Comparison of ENCODE assay signal across 31 mouse cellular contexts in the genomic region with DNA sequence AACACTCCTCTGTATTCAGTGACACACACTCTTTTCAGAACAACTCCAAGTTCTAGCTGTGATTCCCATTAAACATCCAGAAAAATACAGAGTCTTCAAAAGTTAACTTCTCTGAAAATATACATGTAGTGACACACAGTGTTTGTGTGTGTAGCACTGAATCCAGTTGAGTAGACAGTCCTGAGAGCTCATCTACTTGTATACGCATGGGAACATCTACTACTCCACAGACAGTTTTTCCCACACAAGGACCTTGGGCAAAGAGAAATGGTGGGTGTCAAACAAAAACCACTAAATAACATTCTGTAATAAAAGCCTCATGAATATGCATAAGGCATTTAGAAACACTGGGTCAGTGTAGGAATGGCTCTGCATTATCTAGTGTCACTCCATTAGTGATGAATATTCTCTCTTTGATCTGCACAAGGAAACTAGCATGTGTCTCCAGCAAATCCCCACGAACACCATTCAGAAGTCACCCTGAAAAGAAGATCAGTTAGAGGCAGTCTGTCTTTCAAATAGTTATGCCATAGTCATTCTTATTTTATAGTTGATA.
A peak's percentile ranks its signal among the peaks of the same experiment; 100 is the strongest.
DNase-seq lines count a peak whose midpoint lies in the region; ATAC-seq lines count a peak whose summit lies in the region.
"Had no signal": no experiment of that assay in that cellular context is flagged by ENCODE, and none has a peak within 500 bp of the region (broad histone marks: within the 10 kb centered on the region; RNA-seq: fewer than 3 reads in every experiment).

No protein-coding gene starts in this region.

- H3K36me3 ChIP-seq in forebrain, embryonic 12.5 days (replicated peaks): no peaks in the 10 kb centered on the region
- H3K36me3 ChIP-seq in forebrain, embryonic 10.5 days (replicated peaks): no peaks in the 10 kb centered on the region
- no peaks in the 10 kb centered on the region for H3K36me3 ChIP-seq in midbrain, embryonic 13.5 days
- H3K36me3 ChIP-seq in midbrain, embryonic 14.5 days (ENCODE audit: control insufficient read depth, insufficient read depth, low read length): no peaks in the 10 kb centered on the region
- H3K36me3 ChIP-seq in forebrain, embryonic 13.5 days (ENCODE audit: poor library complexity, severe bottlenecking): no peaks in the 10 kb centered on the region
- H3K36me3 ChIP-seq in hindbrain, embryonic 14.5 days (replicated peaks; ENCODE audit: control insufficient read depth, insufficient read depth): no peaks in the 10 kb centered on the region
- H3K36me3 ChIP-seq: embryonic facial prominence, embryonic 13.5 days; G1E; heart, embryonic 10.5 days; heart, embryonic 15.5 days; liver, embryonic 12.5 days; neural tube, embryonic 13.5 days had no signal

- no peak overlapping the region for H3K9ac ChIP-seq in forebrain, embryonic 12.5 days
- H3K9ac ChIP-seq in midbrain, embryonic 13.5 days (replicated peaks): no peak overlapping the region
- no peak overlapping the region for H3K9ac ChIP-seq in midbrain, embryonic 14.5 days (replicated peaks; ENCODE audit: low read length)
- H3K9ac ChIP-seq in forebrain, embryonic 13.5 days: no peak overlapping the region
- no peak overlapping the region for H3K9ac ChIP-seq in hindbrain, embryonic 14.5 days
- H3K9ac ChIP-seq: embryonic facial prominence, embryonic 13.5 days; heart, embryonic 15.5 days; liver, embryonic 12.5 days; liver, postnatal 0 days; neural tube, embryonic 13.5 days had no signal

- no peak overlapping the region for H3K4me2 ChIP-seq in forebrain, embryonic 12.5 days
- H3K4me2 ChIP-seq in midbrain, embryonic 13.5 days (replicated peaks): no peak overlapping the region
- H3K4me2 ChIP-seq in midbrain, embryonic 14.5 days (ENCODE audit: low read length): no peak overlapping the region
- no peak overlapping the region for H3K4me2 ChIP-seq in forebrain, embryonic 13.5 days
- no peak overlapping the region for H3K4me2 ChIP-seq in hindbrain, embryonic 14.5 days (replicated peaks)
- H3K4me2 ChIP-seq: embryonic facial prominence, embryonic 13.5 days; heart, embryonic 15.5 days; liver, embryonic 12.5 days; neural tube, embryonic 13.5 days had no signal

- WGBS in forebrain, embryonic 12.5 days: 30% methylated on average over 2 of the region's 2 CpGs
- 64% methylated on average over 2 of the region's 2 CpGs for WGBS in forebrain, embryonic 10.5 days
- 35% methylated on average over 2 of the region's 2 CpGs for WGBS in midbrain, embryonic 13.5 days
- 34% methylated on average over 2 of the region's 2 CpGs for WGBS in midbrain, embryonic 14.5 days
- WGBS in forebrain, embryonic 13.5 days: 21% methylated on average over 2 of the region's 2 CpGs
- 27% methylated on average over 2 of the region's 2 CpGs for WGBS in hindbrain, embryonic 14.5 days

- DNase-seq in forebrain, embryonic 10.5 days (ENCODE audit: extremely low spot score, low spot score): no peak
- DNase-seq in midbrain, embryonic 14.5 days: no peak
- DNase-seq in hindbrain, embryonic 14.5 days (ENCODE audit: low spot score): no peak
- no peak for DNase-seq in right cerebral cortex, postnatal 10 days (ENCODE audit: low spot score in 2 of 2)
- DNase-seq in heart, adult 9 months (ENCODE audit: low spot score in 2 of 2): no peak
- DNase-seq: adrenal gland, postnatal 14 days; cerebellum, adult 18-20 months; cerebellum, postnatal 10 days; gastrocnemius, postnatal 10 days; kidney, adult 8-10 months; kidney, postnatal 4 days; left cerebral cortex, postnatal 4 days; liver, postnatal 0 days; lung, postnatal 36 days; right cerebral cortex, adult 18-20 months; right cerebral cortex, postnatal 4 days; thymus, adult 2 months; thymus, postnatal 36 days had no signal

- H3K9me3 ChIP-seq in forebrain, embryonic 12.5 days: no peaks in the 10 kb centered on the region
- H3K9me3 ChIP-seq in forebrain, embryonic 10.5 days: no peaks in the 10 kb centered on the region
- H3K9me3 ChIP-seq in midbrain, embryonic 13.5 days: no peaks in the 10 kb centered on the region
- no peaks in the 10 kb centered on the region for H3K9me3 ChIP-seq in midbrain, embryonic 14.5 days (ENCODE audit: control insufficient read depth, low read length)
- H3K9me3 ChIP-seq in forebrain, embryonic 13.5 days (replicated peaks): no peaks in the 10 kb centered on the region
- no peaks in the 10 kb centered on the region for H3K9me3 ChIP-seq in hindbrain, embryonic 14.5 days (ENCODE audit: control insufficient read depth, low read length)
- H3K9me3 ChIP-seq: embryonic facial prominence, embryonic 13.5 days; G1E; heart, embryonic 10.5 days; heart, embryonic 15.5 days; liver, embryonic 12.5 days; neural tube, embryonic 13.5 days had no signal

- H3K27ac ChIP-seq in forebrain, embryonic 12.5 days: no peak overlapping the region
- no peak overlapping the region for H3K27ac ChIP-seq in forebrain, embryonic 10.5 days
- H3K27ac ChIP-seq in midbrain, embryonic 13.5 days: no peak overlapping the region
- H3K27ac ChIP-seq in midbrain, embryonic 14.5 days (replicated peaks; ENCODE audit: low read depth, low read length): no peak overlapping the region
- no peak overlapping the region for H3K27ac ChIP-seq in forebrain, embryonic 13.5 days
- no peak overlapping the region for H3K27ac ChIP-seq in hindbrain, embryonic 14.5 days
- H3K27ac ChIP-seq: embryonic facial prominence, embryonic 13.5 days; heart, embryonic 10.5 days; heart, embryonic 15.5 days; kidney, postnatal 0 days; liver, embryonic 12.5 days; neural tube, embryonic 13.5 days; stomach, postnatal 0 days had no signal

- H3K27me3 ChIP-seq in forebrain, embryonic 12.5 days: no peaks in the 10 kb centered on the region
- no peaks in the 10 kb centered on the region for H3K27me3 ChIP-seq in forebrain, embryonic 10.5 days (ENCODE audit: poor library complexity, severe bottlenecking)
- H3K27me3 ChIP-seq in midbrain, embryonic 13.5 days: no peaks in the 10 kb centered on the region
- H3K27me3 ChIP-seq in midbrain, embryonic 14.5 days (ENCODE audit: control insufficient read depth, insufficient read depth, low read length): no peaks in the 10 kb centered on the region
- H3K27me3 ChIP-seq in forebrain, embryonic 13.5 days: no peaks in the 10 kb centered on the region
- no peaks in the 10 kb centered on the region for H3K27me3 ChIP-seq in hindbrain, embryonic 14.5 days (ENCODE audit: control insufficient read depth, insufficient read depth, low read length)
- H3K27me3 ChIP-seq: embryonic facial prominence, embryonic 13.5 days; heart, embryonic 15.5 days; liver, embryonic 12.5 days; neural tube, embryonic 13.5 days; Patski had no signal

- ATAC-seq in forebrain, embryonic 12.5 days (ENCODE audit: low FRiP score): peak; percentile 78
- peak; percentile 65; the same call in 1 of the 2 replicates for ATAC-seq in midbrain, embryonic 13.5 days
- no peak for ATAC-seq in midbrain, embryonic 14.5 days (ENCODE audit: low FRiP score, low TSS enrichment)
- ATAC-seq in forebrain, embryonic 13.5 days: peak; percentile 58; the same call in 1 of the 2 replicates
- ATAC-seq in hindbrain, embryonic 14.5 days (ENCODE audit: low FRiP score): peak; percentile 60; the same call in 1 of the 2 replicates
- ATAC-seq: intestine, embryonic 16.5 days; liver, embryonic 12.5 days; liver, postnatal 0 days; Patski had no signal

- H3K4me3 ChIP-seq in forebrain, embryonic 12.5 days (replicated peaks): no peak overlapping the region
- H3K4me3 ChIP-seq in forebrain, embryonic 10.5 days: no peak overlapping the region
- H3K4me3 ChIP-seq in midbrain, embryonic 13.5 days (replicated peaks): no peak overlapping the region
- H3K4me3 ChIP-seq in midbrain, embryonic 14.5 days (replicated peaks; ENCODE audit: low read depth, low read length): no peak overlapping the region
- H3K4me3 ChIP-seq in forebrain, embryonic 13.5 days: no peak overlapping the region
- H3K4me3 ChIP-seq in hindbrain, embryonic 14.5 days (replicated peaks; ENCODE audit: low read length): no peak overlapping the region
- H3K4me3 ChIP-seq: embryonic facial prominence, embryonic 13.5 days; heart, embryonic 10.5 days; heart, embryonic 15.5 days; liver, embryonic 12.5 days; neural tube, embryonic 13.5 days had no signal

- H3K4me1 ChIP-seq in forebrain, embryonic 12.5 days: peaks cover 7% of the 10 kb centered on the region
- H3K4me1 ChIP-seq in forebrain, embryonic 10.5 days: peaks cover 10% of the 10 kb centered on the region
- 0 out of 2 replicates have a peak, but pooled peaks cover 4% of the 10 kb centered on the region for H3K4me1 ChIP-seq in midbrain, embryonic 13.5 days (replicated peaks)
- peaks cover 3% of the 10 kb centered on the region; the same call in 1 of the 2 replicates for H3K4me1 ChIP-seq in midbrain, embryonic 14.5 days (ENCODE audit: control insufficient read depth, insufficient read depth, low read length)
- peaks cover 7% of the 10 kb centered on the region for H3K4me1 ChIP-seq in forebrain, embryonic 13.5 days
- no peaks in the 10 kb centered on the region for H3K4me1 ChIP-seq in hindbrain, embryonic 14.5 days (replicated peaks; ENCODE audit: control insufficient read depth, insufficient read depth, low read length)
- H3K4me1 ChIP-seq: embryonic facial prominence, embryonic 13.5 days; liver, embryonic 12.5 days had no signal
